Mouse (Mus musculus): ENCODE measurements around the gene Flot2.

Flot2 gene

DNA sequence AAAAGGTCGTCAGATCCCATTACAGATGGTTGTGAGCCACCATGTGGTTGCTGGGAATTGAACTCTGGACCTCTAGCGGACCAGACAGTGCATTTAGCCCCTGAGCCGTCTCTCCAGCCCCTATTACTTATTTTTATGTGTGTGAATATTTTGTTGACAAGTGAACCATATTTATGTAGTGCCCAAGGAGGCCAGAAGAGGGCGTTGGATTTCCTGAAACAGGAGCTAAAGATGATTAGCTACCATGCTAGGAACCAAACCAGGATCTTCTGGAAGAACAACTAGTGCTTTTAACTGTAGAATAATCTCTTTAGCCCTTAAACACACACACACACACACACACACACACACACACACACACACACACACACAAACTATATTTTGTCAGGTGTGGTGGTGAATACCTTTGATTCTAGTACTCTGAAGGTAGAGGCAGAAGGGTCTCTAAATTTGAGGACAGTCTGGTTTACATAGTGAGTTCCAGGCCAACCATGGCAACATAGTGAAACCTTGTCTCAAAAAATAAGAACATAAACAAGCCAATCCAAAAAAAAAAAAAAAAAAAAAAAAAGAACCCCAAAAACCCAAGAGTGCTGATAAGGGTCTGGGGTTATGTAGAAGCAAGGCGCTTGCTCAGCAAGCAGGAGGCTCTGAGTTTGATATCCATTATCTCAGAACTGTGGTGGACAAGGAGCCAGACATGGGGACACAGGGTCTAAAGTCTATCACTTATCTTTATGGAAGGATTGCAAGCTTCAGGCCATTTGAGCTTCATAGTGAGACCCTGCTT lies 65.4 kb downstream of the Flot2 start:
- in situ Hi-C loops (cut with MboI, MseI): no loop called here

GRCm38 (mm10) chr11:78104501-78104900 lies 66.8 kb downstream of the Flot2 start:
- in situ Hi-C loops (cut with MboI, MseI): no loop called here

Data from T-helper 1 cell (primary cell).